Mouse (Mus musculus): Measurements from ENCODE around the gene Stx17. TPM values are rescaled to one million over a fixed set of nuclear protein-coding genes. Genes with fewer than 3 reads are reported as not detected.

The Stx17 gene
- total and polyA plus RNA-seq, 3 experiments = 6.7 to 25.1 (median 25.1) TPM

DNA sequence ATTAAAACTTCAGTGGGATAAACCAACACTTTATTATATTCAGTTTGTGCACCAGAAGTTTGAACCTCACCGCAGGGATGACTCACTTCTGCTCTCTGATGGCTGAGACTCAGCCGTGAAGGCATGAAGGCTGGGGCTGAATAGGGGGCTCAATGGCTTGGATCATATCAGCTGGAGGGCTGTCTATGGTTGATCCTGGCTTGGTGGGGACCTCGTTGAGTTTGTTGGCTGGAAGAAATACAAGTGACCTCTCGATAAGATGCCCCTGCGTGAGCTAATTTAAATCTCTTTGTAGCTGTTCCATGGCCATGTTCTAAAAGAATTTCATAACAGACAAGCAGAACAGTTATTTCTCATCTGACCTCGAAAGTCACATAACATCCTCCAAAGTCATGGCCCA is 17.6 kb upstream of the Stx17 start:
- TF ChIP-seq EP300 (IDR thresholded peaks at IDR 0.05; ENCODE audit: insufficient read depth, low read depth, low read length) (no peak), POLR2A (IDR thresholded peaks at IDR 0.05; ENCODE audit: insufficient read depth, low read depth, low read length) (no peak), CTCF (IDR thresholded peaks at IDR 0.05) (no peak)
- DNase-seq = no peak
- Histone ChIP-seq H3K27ac (no peak overlapping the region), H3K79me2 (replicated peaks; ENCODE audit: control insufficient read depth, insufficient read depth, low read length) (no peaks in the 10 kb centered on the region), H3K36me3 (ENCODE audit: control insufficient read depth, insufficient read depth, low read length) (no peaks in the 10 kb centered on the region), H3K4me1 (ENCODE audit: control insufficient read depth, insufficient read depth, low read length) (no peaks in the 10 kb centered on the region), H3K27me3 (ENCODE audit: control insufficient read depth, insufficient read depth, low read length) (no peaks in the 10 kb centered on the region), H3K4me3 (no peak overlapping the region), H3K9ac (ENCODE audit: low read depth, low read length) (no peak overlapping the region)
- 75% methylated on average over 6 of the region's 6 CpGs for WGBS
- intact Hi-C loops (cut with DNase I) = no loop called here

DNA sequence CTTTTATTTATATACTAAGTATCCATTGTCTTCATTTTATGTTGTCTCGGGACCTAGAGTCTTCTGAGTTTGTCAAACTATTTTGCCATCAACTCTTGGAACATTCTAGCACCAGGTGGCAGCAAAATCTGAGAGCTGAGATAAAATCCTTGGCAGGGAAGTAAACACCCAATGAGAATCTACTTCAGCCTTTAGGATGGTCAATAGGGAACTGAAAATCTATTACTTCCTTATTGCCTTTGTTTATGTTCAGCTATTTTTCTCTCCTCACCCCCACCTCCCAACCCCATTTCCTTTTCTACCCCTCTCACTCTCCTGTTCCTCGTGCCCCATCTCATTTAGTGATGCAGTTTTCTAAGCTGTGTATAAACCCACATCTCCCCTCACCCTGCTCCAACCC is 16.1 kb upstream of the Stx17 start:
- Histone ChIP-seq H3K27ac (no peak overlapping the region), H3K79me2 (replicated peaks; ENCODE audit: control insufficient read depth, insufficient read depth, low read length) (no peaks in the 10 kb centered on the region), H3K36me3 (ENCODE audit: control insufficient read depth, insufficient read depth, low read length) (no peaks in the 10 kb centered on the region), H3K27me3 (ENCODE audit: control insufficient read depth, insufficient read depth, low read length) (no peaks in the 10 kb centered on the region), H3K4me1 (ENCODE audit: control insufficient read depth, insufficient read depth, low read length) (no peaks in the 10 kb centered on the region), H3K9ac (ENCODE audit: low read depth, low read length) (no peak overlapping the region), H3K4me3 (no peak overlapping the region)
- TF ChIP-seq EP300 (IDR thresholded peaks at IDR 0.05; ENCODE audit: insufficient read depth, low read depth, low read length) (no peak), POLR2A (IDR thresholded peaks at IDR 0.05; ENCODE audit: insufficient read depth, low read depth, low read length) (no peak), CTCF (IDR thresholded peaks at IDR 0.05) (0 out of 2 replicates have a peak, but pooled peaks have one; percentile 10)
- DNase-seq = peak in 1 of 2 experiments; percentile 23
- 59% methylated on average over 2 of the region's 2 CpGs for WGBS
- intact Hi-C loops (cut with DNase I) = no loop called here

DNA sequence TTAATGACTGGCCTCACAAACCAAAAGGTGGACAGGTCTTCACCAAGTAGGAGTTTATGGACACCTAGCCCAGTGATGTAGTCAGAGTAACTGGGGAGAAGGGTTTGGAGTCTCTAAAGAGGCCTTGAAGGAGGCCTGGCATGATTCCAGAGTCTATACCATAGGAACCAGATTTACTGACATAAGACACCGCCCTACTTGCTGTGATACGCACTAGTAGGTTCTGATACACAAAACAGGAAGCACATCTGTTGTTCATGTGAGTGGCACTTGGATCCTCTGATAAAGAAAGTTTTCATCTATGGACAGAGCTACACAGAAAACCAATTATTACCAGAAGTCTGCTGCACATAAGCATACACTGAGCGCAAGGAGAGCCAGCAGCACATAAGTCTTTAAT is 14.4 kb upstream of the Stx17 start:
- Histone ChIP-seq H3K9ac (ENCODE audit: low read depth, low read length) (no peak overlapping the region), H3K4me1 (ENCODE audit: control insufficient read depth, insufficient read depth, low read length) (no peaks in the 10 kb centered on the region), H3K36me3 (ENCODE audit: control insufficient read depth, insufficient read depth, low read length) (no peaks in the 10 kb centered on the region), H3K4me3 (no peak overlapping the region), H3K79me2 (replicated peaks; ENCODE audit: control insufficient read depth, insufficient read depth, low read length) (no peaks in the 10 kb centered on the region), H3K27me3 (ENCODE audit: control insufficient read depth, insufficient read depth, low read length) (no peaks in the 10 kb centered on the region), H3K27ac (no peak overlapping the region)
- TF ChIP-seq EP300 (IDR thresholded peaks at IDR 0.05; ENCODE audit: insufficient read depth, low read depth, low read length) (no peak), CTCF (IDR thresholded peaks at IDR 0.05) (no peak), POLR2A (IDR thresholded peaks at IDR 0.05; ENCODE audit: insufficient read depth, low read depth, low read length) (no peak)
- DNase-seq = no peak
- 76% methylated on average over 3 of the region's 3 CpGs for WGBS
- intact Hi-C loops (cut with DNase I) = no loop called here

DNA sequence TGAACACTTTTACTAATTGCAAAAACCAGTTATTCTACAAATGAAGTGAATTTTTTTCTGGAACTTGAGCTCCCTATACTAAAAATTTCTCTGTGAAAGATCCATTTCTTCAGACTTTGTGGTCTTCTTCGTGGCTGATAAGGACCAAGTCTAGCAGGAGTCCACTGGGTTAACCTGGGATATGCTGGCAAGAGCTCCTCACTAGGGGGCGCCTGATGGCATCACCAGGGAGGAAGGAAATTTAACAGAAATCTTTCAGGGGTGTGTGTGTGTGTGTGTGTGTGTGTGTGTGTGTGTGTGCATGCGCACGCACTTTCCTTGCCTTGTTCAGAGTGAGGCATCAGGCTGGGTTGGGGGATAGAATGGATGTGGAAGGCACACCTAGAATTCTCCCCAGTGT is 8.5 kb upstream of the Stx17 start:
- H3K36me3 ChIP-seq (ENCODE audit: control insufficient read depth, insufficient read depth, low read length) = no peaks in the 10 kb centered on the region
- DNase-seq = peak; percentile 24 to 29
- no peaks in the 10 kb centered on the region for H3K27me3 ChIP-seq (ENCODE audit: control insufficient read depth, insufficient read depth, low read length)
- intact Hi-C loops (cut with DNase I) = no loop called here
- no peak overlapping the region for H3K9ac ChIP-seq (ENCODE audit: low read depth, low read length)
- H3K79me2 ChIP-seq (replicated peaks; ENCODE audit: control insufficient read depth, insufficient read depth, low read length) = no peaks in the 10 kb centered on the region
- no peaks in the 10 kb centered on the region for H3K4me1 ChIP-seq (ENCODE audit: control insufficient read depth, insufficient read depth, low read length)
- TF ChIP-seq CTCF (IDR thresholded peaks at IDR 0.05) (peak; percentile 55), EP300 (IDR thresholded peaks at IDR 0.05; ENCODE audit: insufficient read depth, low read depth, low read length) (no peak), POLR2A (IDR thresholded peaks at IDR 0.05; ENCODE audit: insufficient read depth, low read depth, low read length) (no peak)
- H3K27ac ChIP-seq = no peak overlapping the region
- no peak overlapping the region for H3K4me3 ChIP-seq
- WGBS = 56% methylated on average over 4 of the region's 4 CpGs

DNA sequence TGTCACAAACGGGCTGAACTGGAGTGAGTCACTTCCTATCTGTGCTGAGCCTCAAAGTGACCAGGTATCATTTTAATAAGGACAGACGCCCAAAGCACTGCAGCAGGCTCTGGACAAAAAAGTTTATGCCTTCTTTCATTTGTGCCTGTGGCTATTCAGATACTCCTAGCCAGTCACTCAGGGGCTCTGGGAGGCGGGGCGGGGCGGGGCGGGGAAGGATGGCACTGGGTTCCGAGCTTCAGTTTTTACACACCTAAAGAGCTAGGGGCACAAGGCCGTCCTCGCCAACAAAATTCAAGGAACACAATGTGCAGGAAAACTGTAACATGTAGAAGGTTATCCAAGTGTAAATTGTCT is 321 bp upstream of the Stx17 start:
- H3K27ac ChIP-seq = peak overlapping the region; percentile 93
- intact Hi-C loops (cut with DNase I) = loop anchor here (2.0 to 10.0 kb wide), 2 partner anchors 80 to 610 kb away; partner anchors contain the start of gene Nr4a3
- no peak for DNase-seq

DNA sequence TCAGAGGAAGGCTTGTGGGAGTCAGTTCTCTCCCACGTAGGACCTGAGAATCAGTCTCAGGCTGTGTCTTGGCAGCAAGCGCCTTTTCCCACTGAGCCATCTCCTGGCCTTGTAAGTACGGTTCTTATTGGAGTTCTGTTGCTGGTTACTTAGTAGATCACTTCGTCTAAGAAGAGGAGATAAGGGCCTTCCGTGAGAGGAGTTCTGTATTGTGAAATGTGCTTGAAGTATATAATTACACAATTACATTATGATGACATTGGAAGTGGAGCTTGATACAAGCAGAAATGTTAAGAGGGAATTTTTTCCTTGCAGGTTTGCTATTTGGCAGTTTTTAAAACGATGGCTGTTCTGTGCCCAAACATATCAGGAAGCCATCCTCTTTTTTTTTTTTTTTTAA is 5.6 kb downstream of the Stx17 start:
- Histone ChIP-seq H3K79me2 (replicated peaks; ENCODE audit: control insufficient read depth, insufficient read depth, low read length) (no peaks in the 10 kb centered on the region), H3K9ac (ENCODE audit: low read depth, low read length) (no peak overlapping the region), H3K36me3 (ENCODE audit: control insufficient read depth, insufficient read depth, low read length) (peaks cover 4% of the 10 kb centered on the region; the same call in 1 of the 2 replicates), H3K4me3 (no peak overlapping the region), H3K4me1 (ENCODE audit: control insufficient read depth, insufficient read depth, low read length) (peaks cover 2% of the 10 kb centered on the region), H3K27me3 (ENCODE audit: control insufficient read depth, insufficient read depth, low read length) (no peaks in the 10 kb centered on the region), H3K27ac (no peak overlapping the region)
- 70% methylated on average over 6 of the region's 6 CpGs for WGBS
- no peak for DNase-seq
- intact Hi-C loops (cut with DNase I) = no loop called here
- TF ChIP-seq POLR2A (IDR thresholded peaks at IDR 0.05; ENCODE audit: insufficient read depth, low read depth, low read length) = no peak
- no peak for TF ChIP-seq CTCF (IDR thresholded peaks at IDR 0.05)
- TF ChIP-seq EP300 (IDR thresholded peaks at IDR 0.05; ENCODE audit: insufficient read depth, low read depth, low read length) = no peak

More for the DNA sequence above, 321 bp upstream of the Stx17 start:
- 5% methylated on average over 9 of the region's 9 CpGs for WGBS
- Histone ChIP-seq H3K36me3 (ENCODE audit: control insufficient read depth, insufficient read depth, low read length) (peaks cover 4% of the 10 kb centered on the region; the same call in 1 of the 2 replicates), H3K4me3 (peak overlapping the region; percentile 99), H3K27me3 (ENCODE audit: control insufficient read depth, insufficient read depth, low read length) (no peaks in the 10 kb centered on the region), H3K4me1 (ENCODE audit: control insufficient read depth, insufficient read depth, low read length) (peaks cover 2% of the 10 kb centered on the region), H3K9ac (ENCODE audit: low read depth, low read length) (no peak overlapping the region), H3K79me2 (replicated peaks; ENCODE audit: control insufficient read depth, insufficient read depth, low read length) (0 out of 2 replicates have a peak, but pooled peaks cover 1% of the 10 kb centered on the region)
- no peak for TF ChIP-seq CTCF (IDR thresholded peaks at IDR 0.05)
- TF ChIP-seq POLR2A (IDR thresholded peaks at IDR 0.05; ENCODE audit: insufficient read depth, low read depth, low read length) = no peak
- TF ChIP-seq EP300 (IDR thresholded peaks at IDR 0.05; ENCODE audit: insufficient read depth, low read depth, low read length) = no peak
